Mouse (Mus musculus): ENCODE results near the gene Zbtb20. TPM values are rescaled to one million over a fixed set of nuclear protein-coding genes. Genes with fewer than 3 reads are reported as not detected.

The Zbtb20 gene
- total RNA-seq, 2 experiments from 2014 or later = 317 to 369 TPM

- DNase-seq (ENCODE audit: low spot score in 2 of 2) = no peak
Observed at GRCm38 (mm10) chr16:43581551-43581950, 705.9 kb downstream of the Zbtb20 start.

DNA sequence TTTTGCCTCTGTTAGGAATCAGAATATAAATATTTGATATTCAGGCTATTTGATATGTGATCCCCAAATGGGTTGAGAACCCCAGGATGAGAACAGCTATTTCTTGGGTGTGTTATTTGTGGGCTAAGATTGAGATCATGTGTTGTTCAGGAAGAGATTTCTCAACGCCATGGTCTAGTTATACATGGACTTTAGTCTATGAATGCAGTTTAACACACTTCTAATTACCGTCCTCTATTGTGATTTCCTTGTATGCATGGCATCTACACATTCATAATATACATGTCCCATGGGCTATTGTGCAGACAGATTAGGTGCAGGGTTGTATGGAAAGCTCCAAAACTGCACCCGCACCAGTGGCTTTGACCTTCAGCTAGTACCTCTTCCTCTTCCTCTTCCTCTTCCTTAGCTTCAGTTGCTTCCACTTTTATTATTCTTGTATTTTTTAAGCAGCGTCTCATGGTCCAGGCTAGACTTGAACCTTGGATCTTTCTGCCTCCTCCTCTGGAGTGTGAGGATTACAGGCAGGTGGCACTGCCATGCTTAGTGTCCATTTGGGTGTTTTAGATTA lies 711.3 kb downstream of the Zbtb20 start:
- DNase-seq (ENCODE audit: low spot score in 2 of 2) = no peak

GRCm38 (mm10) chr16:43590704-43591493 lies 715.2 kb downstream of the Zbtb20 start:
- no peak for DNase-seq (ENCODE audit: low spot score in 2 of 2)

- DNase-seq (ENCODE audit: low spot score in 2 of 2) = no peak
Observed at GRCm38 (mm10) chr16:43592062-43592461, 716.4 kb downstream of the Zbtb20 start.

GRCm38 (mm10) chr16:43592801-43593200 lies 717.1 kb downstream of the Zbtb20 start:
- DNase-seq (ENCODE audit: low spot score in 2 of 2) = no peak

GRCm38 (mm10) chr16:43597375-43598060 lies 721.8 kb downstream of the Zbtb20 start:
- peak in 1 of 2 experiments; percentile 77 for DNase-seq (ENCODE audit: low spot score in 2 of 2)

- DNase-seq (ENCODE audit: low spot score in 2 of 2) = no peak
Observed at GRCm38 (mm10) chr16:43599707-43600106, 724.0 kb downstream of the Zbtb20 start.

DNA sequence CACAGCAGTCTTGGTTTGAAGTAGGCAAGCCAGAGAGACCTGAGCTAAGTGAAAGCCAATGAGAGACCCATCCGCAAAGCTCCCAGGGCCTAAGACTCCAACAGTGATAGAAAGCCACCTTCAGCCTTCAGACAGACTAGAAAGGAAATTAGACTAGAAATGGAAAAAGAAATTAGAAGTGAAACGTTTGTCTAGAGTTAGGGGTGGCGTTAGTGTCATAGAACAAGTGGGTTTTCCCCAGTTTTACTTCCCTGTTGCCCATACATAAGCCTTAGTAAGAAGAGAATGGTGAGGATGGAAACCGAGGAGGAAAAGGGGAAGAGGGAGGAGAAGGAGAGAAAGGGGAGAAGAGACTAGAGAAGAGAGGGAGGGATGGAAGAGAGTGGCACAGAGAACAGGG lies 726.9 kb downstream of the Zbtb20 start:
- DNase-seq (ENCODE audit: low spot score in 2 of 2) = no peak

DNA sequence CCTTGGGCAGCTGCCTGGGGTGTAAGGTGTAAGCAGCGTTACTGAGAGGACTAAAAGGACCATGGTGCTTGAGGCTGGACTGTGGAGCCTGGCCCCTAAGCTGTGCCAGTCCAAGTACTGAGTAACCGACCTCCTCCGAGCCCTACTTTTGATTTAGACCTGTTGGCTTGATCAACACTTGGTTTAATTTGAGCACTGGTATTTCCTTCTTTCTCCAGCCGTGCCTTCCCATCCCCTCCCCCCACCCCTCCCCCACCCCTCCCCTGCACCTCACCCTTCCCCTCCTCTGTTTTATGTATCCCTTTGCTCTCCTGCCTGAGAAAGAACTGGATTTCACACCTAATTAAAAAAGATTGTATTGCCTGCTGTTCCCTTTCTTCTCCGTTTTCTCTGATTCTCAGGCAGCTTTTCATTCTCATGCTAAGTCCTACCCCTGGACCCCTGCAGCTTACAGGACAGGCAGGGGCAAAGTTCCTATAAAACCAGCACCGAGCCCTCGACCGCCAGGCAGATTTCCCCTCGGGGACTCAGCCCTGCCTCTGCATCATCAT lies 728.0 kb downstream of the Zbtb20 start:
- no peak for DNase-seq (ENCODE audit: low spot score in 2 of 2)

DNA sequence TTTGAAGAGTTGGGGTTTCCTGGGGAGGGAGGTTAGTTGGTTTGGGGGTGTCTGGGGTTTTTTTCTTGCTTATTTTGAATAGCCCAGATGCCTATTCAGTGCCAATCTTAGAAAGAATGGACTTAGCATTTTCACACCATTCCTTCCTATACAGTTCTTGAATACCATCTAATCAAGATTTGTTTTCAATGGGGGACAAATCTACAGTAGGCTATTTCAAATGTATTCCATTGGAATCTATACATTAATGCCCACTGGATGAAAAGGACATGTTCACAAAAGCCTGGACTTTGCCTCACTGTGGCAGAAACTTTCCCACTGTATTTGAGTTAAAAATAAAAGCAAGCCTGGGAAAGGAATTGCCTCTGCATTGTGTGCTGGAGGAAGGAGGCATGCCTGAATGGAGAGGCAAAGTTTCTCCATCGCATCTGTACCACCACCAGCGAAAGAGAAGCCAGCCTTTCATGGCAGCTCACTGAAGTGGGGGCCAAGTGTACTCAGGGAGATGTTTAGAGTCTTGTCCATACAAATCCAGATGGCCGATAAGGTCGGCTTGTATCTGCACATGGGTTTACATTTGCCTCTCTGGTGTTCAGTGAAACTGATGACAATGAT lies 728.8 kb downstream of the Zbtb20 start:
- no peak for DNase-seq (ENCODE audit: low spot score in 2 of 2)

GRCm38 (mm10) chr16:43607086-43607485 lies 731.4 kb downstream of the Zbtb20 start:
- no peak for DNase-seq (ENCODE audit: low spot score in 2 of 2)

GRCm38 (mm10) chr16:43608066-43608465 lies 732.4 kb downstream of the Zbtb20 start:
- DNase-seq (ENCODE audit: low spot score in 2 of 2) = no peak

GRCm38 (mm10) chr16:43610375-43610774 lies 734.7 kb downstream of the Zbtb20 start:
- no peak for DNase-seq (ENCODE audit: low spot score in 2 of 2)

GRCm38 (mm10) chr16:43616348-43616747 lies 740.7 kb downstream of the Zbtb20 start:
- DNase-seq (ENCODE audit: low spot score in 2 of 2) = no peak

DNA sequence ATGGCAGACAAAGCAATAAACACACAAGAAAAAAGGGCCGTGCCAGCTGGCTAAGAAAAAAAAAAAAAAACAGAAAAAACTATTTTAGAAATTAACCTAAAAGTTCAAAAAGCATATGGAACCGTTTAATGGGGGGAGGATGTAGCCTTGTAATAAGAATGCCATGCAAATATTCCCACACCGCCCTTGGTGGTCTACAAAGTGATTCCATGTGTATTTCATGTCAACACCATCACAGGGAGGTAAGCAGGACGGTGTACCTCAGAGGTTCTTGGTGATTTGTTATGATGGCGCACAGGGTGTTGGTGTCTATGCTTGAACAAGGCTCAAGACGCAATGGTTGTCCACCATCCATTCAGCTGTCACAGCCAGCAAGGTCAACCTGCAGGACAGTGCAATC lies 741.7 kb downstream of the Zbtb20 start:
- DNase-seq (ENCODE audit: low spot score in 2 of 2) = no peak

DNA sequence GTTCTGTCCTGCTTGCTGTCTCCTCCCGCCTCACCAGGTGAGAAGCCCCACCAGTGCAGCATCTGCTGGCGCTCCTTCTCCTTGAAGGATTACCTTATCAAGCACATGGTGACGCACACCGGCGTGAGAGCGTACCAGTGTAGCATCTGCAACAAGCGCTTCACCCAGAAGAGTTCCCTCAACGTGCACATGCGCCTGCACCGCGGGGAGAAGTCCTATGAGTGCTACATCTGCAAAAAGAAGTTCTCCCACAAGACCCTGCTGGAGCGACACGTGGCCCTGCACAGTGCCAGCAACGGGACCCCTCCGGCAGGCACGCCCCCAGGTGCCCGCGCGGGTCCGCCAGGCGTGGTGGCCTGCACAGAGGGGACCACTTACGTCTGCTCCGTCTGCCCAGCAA lies 742.6 kb downstream of the Zbtb20 start:
- DNase-seq (ENCODE audit: low spot score in 2 of 2) = no peak

- DNase-seq (ENCODE audit: low spot score in 2 of 2) = no peak
Observed at GRCm38 (mm10) chr16:43619277-43619676, 743.6 kb downstream of the Zbtb20 start.

GRCm38 (mm10) chr16:43620359-43620758 lies 744.7 kb downstream of the Zbtb20 start:
- no peak for DNase-seq (ENCODE audit: low spot score in 2 of 2)

- DNase-seq (ENCODE audit: low spot score in 2 of 2) = peak in 1 of 2 experiments; percentile 55
Observed at GRCm38 (mm10) chr16:43623315-43624000, 747.8 kb downstream of the Zbtb20 start.

DNA sequence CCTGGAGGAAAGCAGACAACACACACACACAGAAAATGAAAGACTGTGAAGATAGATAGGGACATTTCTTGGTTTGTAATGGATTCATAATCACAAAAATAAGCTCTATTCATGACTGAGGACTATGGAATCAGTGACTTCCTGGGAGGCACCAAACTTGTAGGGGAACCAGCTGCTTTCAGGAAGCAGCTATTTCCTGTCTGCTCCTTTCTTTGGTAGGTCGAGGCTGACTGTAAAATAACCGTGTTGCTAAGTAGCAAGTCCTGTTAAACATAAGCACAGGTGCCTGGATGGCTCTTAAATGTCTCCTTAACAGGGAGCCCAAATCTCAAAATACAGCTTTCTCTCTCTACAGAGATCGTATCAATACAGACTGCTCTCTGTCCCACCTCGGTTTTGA lies 749.2 kb downstream of the Zbtb20 start:
- DNase-seq (ENCODE audit: low spot score in 2 of 2) = no peak

- DNase-seq (ENCODE audit: low spot score in 2 of 2) = no peak
Observed at GRCm38 (mm10) chr16:43625289-43625688, 749.6 kb downstream of the Zbtb20 start.
